Mouse (Mus musculus): ENCODE measurements at regions not wholly inside any gene's neighbourhood (a gene's known extent, or its start where the extent isn't known, plus 50 kb on each side); places are given as distances from the start of the nearest gene placed in this dataset.

DNA sequence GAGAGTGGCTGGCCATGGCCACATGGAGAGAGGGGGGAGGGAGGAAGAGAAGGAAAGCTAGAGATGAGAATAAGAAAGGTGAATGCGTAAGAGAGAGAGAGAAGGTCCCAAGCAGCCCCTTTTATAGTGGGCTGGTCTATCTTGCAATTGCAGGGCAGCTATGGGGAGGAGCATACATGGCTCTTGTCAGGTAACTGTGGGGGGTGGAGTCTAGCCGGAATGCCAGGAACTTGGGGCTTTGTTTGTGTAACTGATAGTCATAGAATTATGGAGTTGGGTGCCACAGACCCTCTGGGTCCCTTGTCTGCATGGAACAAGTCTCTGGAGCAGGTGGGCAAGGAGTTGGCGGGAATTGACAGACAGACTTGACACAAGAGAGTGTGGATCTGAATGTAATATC, 2151.8 kb downstream of the 4930444P10Rik start:
- DNase-seq (ENCODE audit: low spot score) = no peak

DNA sequence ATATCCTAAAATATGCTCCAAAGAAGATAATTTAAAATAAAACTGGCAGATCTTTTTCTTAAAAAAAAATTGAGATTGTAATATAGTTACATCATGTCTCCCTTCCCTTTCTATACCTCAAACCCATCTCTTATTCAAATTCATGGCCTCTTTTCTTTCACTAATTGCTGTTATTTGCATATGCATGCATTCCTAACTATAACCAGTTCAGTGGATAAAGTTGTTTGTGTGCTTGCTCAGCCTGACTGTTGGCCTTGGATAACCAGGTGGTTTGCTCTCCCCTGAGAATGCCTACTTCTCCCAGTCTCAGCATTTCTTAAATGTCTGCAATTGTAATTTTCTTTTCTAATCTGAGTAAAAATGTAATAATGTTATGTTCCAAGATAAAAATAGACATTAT, 2154.8 kb downstream of the 4930444P10Rik start:
- DNase-seq (ENCODE audit: low spot score) = no peak

- no peak for DNase-seq (ENCODE audit: low spot score)
Observed at GRCm38 (mm10) chr1:13935938-13936491, 2157.1 kb downstream of the 4930444P10Rik start.

DNA sequence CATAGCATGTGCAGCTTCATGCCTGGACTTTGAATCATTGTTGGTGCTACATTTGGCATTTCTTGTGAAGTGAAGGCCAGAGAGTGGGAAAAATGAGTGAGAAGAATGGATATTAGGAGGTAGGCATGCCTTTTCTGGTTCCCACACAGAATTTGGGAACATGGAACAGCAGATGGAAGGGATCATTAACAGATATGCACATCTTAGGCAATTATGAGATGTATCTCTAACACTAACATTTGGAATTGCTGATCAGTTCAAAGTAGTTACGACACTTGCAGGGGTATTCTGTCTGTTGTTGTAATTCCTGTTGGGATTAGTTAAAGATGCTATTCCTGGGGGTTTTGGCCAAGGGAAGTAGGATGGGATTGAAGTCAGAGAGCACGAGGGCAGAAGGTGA, 2164.4 kb downstream of the 4930444P10Rik start:
- no peak for DNase-seq (ENCODE audit: low spot score)

DNA sequence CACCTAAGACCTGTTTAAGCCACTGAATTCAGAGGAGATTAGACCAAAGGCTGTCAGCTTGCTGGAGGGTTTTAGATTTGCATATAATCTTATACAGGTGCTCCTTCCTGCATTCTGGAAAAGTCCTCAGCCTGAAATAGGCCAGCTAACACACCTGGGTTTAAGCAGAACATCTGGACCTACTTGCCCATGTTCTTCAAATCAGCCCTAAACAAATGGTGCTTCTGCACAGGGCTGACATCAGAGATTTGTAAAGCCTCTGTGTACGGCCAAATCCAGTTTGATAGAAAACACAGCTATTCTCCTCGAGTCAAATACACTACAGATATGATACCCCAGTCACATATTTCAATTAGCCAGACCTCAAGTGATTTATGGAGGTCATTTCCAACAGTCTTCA, 2165.2 kb downstream of the 4930444P10Rik start:
- no peak for DNase-seq (ENCODE audit: low spot score)

- no peak for DNase-seq (ENCODE audit: low spot score)
Observed at GRCm38 (mm10) chr1:13925994-13926393, 2167.1 kb downstream of the 4930444P10Rik start.

DNA sequence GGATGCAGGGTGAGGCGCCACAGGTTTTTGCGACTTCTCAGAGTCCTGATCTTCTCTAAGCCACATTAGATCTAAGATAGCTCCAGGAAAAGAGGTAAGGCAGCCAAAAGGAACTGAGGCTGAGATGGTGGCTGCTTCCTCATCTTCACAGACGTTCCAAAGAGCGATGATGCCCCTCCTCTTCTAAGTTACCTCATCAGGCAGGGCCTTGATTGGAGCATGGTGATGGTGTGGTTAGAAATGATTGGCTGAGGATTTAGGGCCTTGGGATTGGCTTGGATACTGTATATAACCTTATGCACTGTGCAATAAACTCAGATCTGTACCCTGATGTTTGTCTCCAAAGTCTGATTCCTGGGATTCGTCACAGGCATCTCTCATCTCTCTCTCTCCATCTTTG, 2177.9 kb downstream of the 4930444P10Rik start:
- DNase-seq (ENCODE audit: low spot score) = no peak

DNA sequence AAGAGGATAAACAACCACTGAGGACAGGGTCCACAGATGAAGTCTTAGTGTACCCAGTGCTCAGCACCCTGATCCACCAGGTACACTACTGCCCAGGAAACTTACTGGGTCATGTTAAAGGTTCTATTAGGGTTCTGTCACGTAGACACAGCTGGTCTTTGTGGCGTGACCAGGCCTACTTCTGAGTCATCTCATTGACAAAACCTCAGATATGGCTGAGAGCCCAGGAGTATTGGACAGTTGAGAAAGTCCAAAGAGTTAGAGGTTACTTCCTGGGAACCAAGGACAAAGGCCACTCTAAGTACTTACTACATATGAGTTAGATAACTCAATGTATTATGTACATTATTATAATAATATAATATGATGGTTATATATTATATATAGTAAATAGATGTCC, 2214.0 kb downstream of the 4930444P10Rik start:
- DNase-seq (ENCODE audit: low spot score) = no peak

- no peak for DNase-seq (ENCODE audit: low spot score)
Observed at GRCm38 (mm10) chr1:13873925-13874324, 2219.2 kb downstream of the 4930444P10Rik start.

DNA sequence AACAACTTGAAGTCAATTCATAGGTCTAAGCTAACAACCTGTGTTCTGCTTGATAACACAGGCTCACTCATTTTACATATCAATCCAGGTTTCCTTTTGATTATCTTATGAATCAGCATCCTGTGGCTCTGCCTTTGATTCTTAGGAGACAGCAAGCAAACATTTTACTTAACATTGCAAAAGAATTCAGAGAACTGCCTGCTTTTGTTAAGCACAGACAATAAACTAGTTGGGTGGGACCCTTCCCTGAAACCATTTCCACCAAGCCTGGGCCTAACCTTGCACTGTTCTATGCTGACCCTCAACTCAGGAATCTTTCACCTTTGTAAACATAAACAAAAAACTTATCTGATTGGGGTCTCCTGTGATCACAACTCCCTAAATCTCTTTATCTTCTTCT, 2220.6 kb downstream of the 4930444P10Rik start:
- no peak for DNase-seq (ENCODE audit: low spot score)

GRCm38 (mm10) chr1:13870631-13871286, 2222.4 kb downstream of the 4930444P10Rik start:
- DNase-seq (ENCODE audit: low spot score) = no peak

DNA sequence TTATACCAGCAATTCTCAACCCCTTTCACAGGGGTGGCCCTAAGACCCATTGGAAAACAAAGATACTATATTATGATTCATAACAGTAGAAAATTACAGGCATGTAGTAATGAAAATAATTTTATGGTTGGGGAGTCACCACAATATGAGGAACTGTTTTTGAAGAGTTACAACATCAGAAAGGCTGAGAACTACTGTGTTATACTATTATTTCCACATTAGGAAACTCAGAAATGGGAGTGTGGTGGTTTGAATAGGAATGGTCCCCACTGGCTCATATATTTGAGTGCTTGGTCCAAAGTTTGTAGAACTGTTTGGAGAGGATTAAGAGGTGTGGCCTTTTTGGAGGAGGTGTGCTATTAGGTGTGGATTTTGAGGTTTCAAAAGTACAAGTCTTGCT, 2227.4 kb downstream of the 4930444P10Rik start:
- no peak for DNase-seq (ENCODE audit: low spot score)

DNA sequence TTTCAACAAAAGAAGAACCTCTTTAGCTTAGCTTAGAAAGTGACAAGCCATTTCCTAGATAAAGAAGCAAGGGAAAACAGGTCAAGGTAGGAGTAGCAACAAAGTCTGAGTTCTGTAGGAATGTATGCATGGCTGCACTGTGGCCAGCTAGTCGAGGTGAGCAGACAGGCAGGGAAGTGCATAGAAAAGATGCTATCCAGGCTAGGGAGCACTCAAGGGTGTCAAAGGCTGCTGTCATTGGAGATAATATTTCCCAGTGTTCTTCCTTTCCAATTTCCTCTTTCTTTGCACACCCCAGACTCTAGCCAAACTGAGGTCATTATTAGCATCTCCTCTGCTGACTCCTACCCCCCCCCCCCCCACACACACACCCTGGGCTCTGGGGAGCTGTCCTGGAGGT, 2229.4 kb downstream of the 4930444P10Rik start:
- DNase-seq (ENCODE audit: low spot score) = no peak

- DNase-seq (ENCODE audit: low spot score) = no peak
Observed at GRCm38 (mm10) chr1:13861070-13861511, 2232.0 kb downstream of the 4930444P10Rik start.

DNA sequence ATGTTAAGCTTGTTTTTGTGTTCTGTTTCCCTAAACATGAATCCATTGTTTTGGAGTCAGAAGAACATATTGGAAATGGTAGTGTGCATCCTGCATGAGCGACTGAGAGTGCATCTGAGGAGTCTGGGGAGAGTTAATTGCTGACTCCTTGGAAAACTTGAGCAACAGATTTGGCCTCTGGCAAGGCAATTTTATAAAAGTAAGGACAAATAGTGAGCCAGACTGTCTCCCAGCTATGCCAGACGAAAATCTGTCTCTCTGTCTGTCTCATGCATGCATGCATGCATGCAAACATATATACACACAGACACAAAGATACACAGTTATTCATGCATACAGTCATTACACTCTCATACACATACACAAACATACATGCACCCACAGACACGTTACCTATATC, 2232.7 kb downstream of the 4930444P10Rik start:
- DNase-seq (ENCODE audit: low spot score) = no peak

- no peak for DNase-seq (ENCODE audit: low spot score)
Observed at GRCm38 (mm10) chr1:13859723-13860122, 2233.4 kb downstream of the 4930444P10Rik start.

GRCm38 (mm10) chr1:13858371-13859018, 2234.6 kb downstream of the 4930444P10Rik start:
- DNase-seq (ENCODE audit: low spot score) = no peak

DNA sequence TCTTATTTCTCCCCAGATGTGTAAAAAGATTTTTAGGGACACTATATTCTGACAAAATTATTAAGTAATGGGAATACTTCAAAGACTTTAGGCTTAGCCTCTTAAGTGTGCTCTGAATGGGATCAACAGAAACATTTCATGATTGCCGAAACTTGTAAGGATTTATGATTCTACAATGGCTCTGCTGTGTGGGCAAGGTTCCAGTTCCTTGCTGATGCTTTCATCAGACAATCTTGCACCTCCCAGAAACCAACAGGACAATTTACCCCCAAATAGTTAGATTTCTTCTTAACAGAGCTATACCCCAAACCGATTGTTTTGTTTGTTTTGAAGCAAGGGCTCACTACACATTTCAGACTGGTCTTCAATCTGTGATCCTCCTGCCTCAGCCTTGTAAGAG, 2236.1 kb downstream of the 4930444P10Rik start:
- no peak for DNase-seq (ENCODE audit: low spot score)

DNA sequence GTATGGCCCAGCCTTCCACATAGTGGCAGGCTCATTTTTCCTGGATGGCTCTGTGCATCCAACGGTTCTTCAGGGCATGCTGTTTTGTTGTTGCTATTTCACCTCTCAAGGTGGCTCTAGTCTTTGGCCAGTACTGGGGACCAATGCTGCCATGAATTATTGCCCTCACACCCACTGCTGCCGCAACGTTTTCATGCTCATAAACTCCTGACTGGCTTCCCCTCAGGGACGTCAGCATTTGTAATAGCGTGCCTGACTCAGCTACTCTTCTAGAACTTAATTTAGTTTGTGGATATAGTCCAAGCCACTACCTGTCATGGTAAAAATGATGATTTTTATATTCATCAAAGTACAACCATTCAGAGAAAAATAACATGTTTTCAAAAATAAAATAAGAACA, 2242.0 kb downstream of the 4930444P10Rik start:
- no peak for DNase-seq (ENCODE audit: low spot score)

- no peak for DNase-seq (ENCODE audit: low spot score)
Observed at GRCm38 (mm10) chr1:13849071-13849470, 2244.1 kb downstream of the 4930444P10Rik start.

- no peak for DNase-seq (ENCODE audit: low spot score)
Observed at GRCm38 (mm10) chr1:13846336-13846865, 2246.7 kb downstream of the 4930444P10Rik start.

DNA sequence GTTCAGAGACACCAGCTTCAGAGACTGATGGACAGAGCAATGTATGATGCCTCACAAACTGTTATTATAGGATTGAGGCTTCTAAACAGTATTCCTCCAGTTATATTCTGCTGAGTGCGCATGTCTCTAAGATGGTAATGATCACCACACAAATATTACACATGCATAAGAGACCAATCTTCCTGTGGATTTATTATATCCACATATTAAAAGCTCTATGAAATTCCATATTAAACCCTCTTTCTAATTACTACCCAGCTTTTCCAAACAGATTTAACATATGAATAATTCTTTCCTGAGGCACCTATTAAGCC, 2252.9 kb downstream of the 4930444P10Rik start:
- no peak for DNase-seq (ENCODE audit: low spot score)

DNA sequence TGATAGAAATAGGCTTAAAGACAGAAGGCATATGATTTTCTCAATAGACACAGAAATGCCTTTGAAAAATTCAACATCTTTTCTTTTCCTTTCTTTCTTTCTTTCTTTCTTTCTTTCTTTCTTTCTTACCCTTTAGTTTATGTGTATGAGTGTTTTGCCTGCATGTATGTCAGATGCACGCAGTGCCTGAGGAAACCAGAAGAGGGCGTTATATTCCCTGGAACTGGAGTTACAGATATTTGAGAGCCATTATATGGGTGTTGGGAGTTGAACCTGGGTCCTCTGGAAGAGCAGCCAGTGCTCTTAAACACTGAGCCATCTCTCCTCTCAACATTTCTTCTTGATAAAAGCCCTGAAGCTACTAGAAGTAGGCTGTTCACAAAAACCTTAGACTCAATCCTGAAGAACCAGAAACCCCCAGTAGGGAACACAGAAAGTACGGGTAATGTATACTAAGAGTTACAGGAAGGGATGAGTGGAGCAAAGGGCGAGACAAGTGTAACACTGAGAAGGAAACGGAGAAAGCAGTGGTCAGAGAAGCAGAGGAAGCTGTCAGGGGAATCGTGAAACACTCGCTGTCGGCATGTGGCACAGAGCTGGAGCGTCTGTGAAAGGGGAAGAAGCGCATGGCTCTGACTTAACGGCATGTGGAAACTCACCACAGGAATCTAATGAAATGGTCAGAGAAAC, 2253.4 kb downstream of the 4930444P10Rik start:
- DNase-seq (ENCODE audit: low spot score) = no peak

All from ovary, postnatal 36 days (tissue).